Mouse (Mus musculus) thymus, adult 2 months (tissue): ENCODE data around the gene Phpt1.

Experiments
- CTCF ChIP-seq: fragments of 200-500 bp; IDR thresholded peaks from 2 replicates; pipeline ENCODE4 v1.5.1; 2012; ENCODE audit warnings: mild to moderate bottlenecking, control low read depth, low read length, moderate library complexity, borderline replicate concordance; ENCODE audit not compliant: control insufficient read depth, poor library complexity, insufficient read depth; ENCODE audit errors: extremely low read depth
- POLR2A ChIP-seq: fragments of 200-500 bp; IDR thresholded peaks from 2 replicates; pipeline ENCODE4 v1.6.1; 2012; ENCODE audit warnings: mild to moderate bottlenecking, low read length, control low read depth, moderate library complexity; ENCODE audit not compliant: control insufficient read depth, poor library complexity, insufficient read depth; ENCODE audit errors: extremely low read depth

- TF ChIP-seq CTCF (no peak), POLR2A (no peak)
These were observed 13.1 kb downstream of the Phpt1 start for GRCm38 (mm10) chr2:25561946-25562345.
